Mouse (Mus musculus) frontal cortex, adult (tissue): Measurements from ENCODE around the gene H2-T22.
A peak's percentile ranks its signal among the peaks of the same experiment; 100 is the strongest.

Experiments
- ATAC-seq: cut with Nextera tagmentation; 2 replicates; pipeline ENCODE4 v1.9.2; 2017; ENCODE audit warnings: mild to moderate bottlenecking, moderate library complexity, mixed read lengths; ENCODE audit not compliant: low TSS enrichment

The H2-T22 gene

GRCm38 (mm10) chr17:35998545-35999305 lies 43.8 kb downstream of the H2-T22 start:
- ATAC-seq: no peak

GRCm38 (mm10) chr17:35997713-35998510 lies 44.6 kb downstream of the H2-T22 start:
- no peak for ATAC-seq

DNA sequence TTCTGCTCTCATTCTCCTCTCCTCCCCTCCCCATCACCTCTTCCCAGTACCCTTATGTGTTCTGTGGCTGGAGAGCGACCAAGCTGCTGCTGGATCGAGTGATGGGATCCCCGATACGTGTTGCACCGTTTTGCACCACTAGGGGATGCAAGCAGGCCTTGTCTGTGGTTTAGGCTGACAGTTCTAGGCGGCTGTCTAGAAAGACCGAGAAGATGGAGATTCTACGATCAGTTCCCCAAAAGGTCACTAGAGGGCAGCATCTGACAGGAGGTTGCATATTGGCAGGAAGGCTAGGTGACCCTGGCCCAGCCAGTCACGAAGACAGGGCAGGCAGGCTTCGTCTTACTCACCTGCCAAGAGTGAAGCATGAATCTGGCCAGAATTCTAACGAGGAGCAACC lies 45.6 kb downstream of the H2-T22 start:
- peak; percentile 54 for ATAC-seq

- ATAC-seq: no peak
Observed at GRCm38 (mm10) chr17:35994879-35995240, 47.7 kb downstream of the H2-T22 start.

GRCm38 (mm10) chr17:35994175-35994878 lies 48.2 kb downstream of the H2-T22 start:
- ATAC-seq: peak; percentile 70

DNA sequence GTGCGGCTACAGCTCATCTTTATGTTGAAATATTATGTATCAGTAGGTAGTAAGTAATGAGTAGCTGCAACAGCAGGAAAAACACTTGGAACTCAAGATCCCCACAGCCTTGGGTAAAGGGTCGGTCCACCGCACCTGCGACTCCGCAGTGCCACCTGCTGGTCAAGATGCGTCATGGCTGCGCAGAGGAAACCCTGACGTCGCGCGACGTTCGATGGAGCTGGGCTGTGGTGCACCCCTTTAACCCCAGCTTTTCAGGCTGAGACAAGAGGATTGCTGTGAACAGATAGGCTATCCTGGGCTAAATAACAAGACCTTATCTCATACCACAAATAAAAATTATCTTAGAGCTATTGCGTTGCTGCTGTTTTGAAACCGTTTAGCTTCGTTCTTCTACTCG lies 48.9 kb downstream of the H2-T22 start:
- ATAC-seq: peak; percentile 58

DNA sequence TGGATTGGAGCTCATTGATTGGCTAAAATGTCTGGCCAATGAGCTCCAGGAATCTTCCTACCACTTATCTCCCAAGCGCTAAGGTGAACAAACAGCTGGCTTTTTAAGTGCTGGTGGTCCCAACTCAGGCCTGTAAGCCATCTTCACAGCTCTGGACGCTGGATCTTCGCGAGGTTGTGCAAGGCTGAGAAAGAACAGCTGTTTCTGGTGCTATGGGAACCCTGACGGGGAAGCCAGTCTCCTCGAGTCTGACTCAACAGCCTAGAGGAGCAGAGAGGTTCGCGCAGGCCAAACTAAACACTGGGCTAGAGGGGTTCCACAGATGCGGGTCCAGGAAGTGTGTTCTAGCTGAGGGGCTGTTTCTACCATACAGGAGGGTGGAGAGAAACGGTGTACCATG lies 50.8 kb downstream of the H2-T22 start:
- no peak for ATAC-seq
